Mouse (Mus musculus) MEL (cell line): ENCODE data around the gene Fgfr2. TPM values are rescaled to one million over a fixed set of nuclear protein-coding genes. Genes with fewer than 3 reads are reported as not detected.
A peak's percentile ranks its signal among the peaks of the same experiment; 100 is the strongest.

Experiments used
- DNase-seq: peaks from one replicate; pipeline ENCODE4 v3.0.0; 2011; ENCODE audit warnings: low read depth, low spot score
- H3K27ac ChIP-seq: 2 replicates; pipeline ENCODE4 v1.5.1; 2012; ENCODE audit warnings: low read depth, mild to moderate bottlenecking, control low read depth, low read length, moderate library complexity; ENCODE audit not compliant: control insufficient read depth
- H3K27me3 ChIP-seq, 2 experiments: fragments of 150-350 bp in 1 of 2; sonication (generic) in 1 of 2; 2 replicates each; pipeline ENCODE4 v1.6.1; 2012; ENCODE audit warnings: low read length in 2 of 2, mild to moderate bottlenecking in 2 of 2, improper control_type of control experiment in 1 of 2, moderate library complexity in 1 of 2; ENCODE audit not compliant: insufficient read depth in 2 of 2, control insufficient read depth in 1 of 2
- H3K36me3 ChIP-seq, 2 experiments: 2 replicates each; pipeline ENCODE4 v1.6.1; 2012 to 2014; ENCODE audit warnings: low read length in 2 of 2, improper control_type of control experiment in 1 of 2, inconsistent platforms in 1 of 2, mild to moderate bottlenecking in 1 of 2; ENCODE audit not compliant: insufficient read depth in 2 of 2, control insufficient read depth in 1 of 2
- H3K4me1 ChIP-seq, 2 experiments: fragments of 150-350 bp in 1 of 2; sonication (generic) in 1 of 2; 2 replicates each; pipeline ENCODE4 v1.6.1; 2012; ENCODE audit warnings: low read length in 2 of 2, improper control_type of control experiment in 1 of 2, mild to moderate bottlenecking in 1 of 2; ENCODE audit not compliant: insufficient read depth in 2 of 2, control insufficient read depth in 1 of 2
- H3K4me3 ChIP-seq, 2 experiments: fragments of 150-350 bp in 1 of 2; sonication (generic) in 1 of 2; 2 replicates each; pipeline ENCODE4 v1.5.1; 2012; ENCODE audit warnings: low read depth in 2 of 2, low read length in 2 of 2, mild to moderate bottlenecking in 2 of 2, moderate library complexity in 2 of 2, control low read depth in 1 of 2, improper control_type of control experiment in 1 of 2; ENCODE audit not compliant: control insufficient read depth in 1 of 2, insufficient read depth in 1 of 2
- H3K79me2 ChIP-seq: 2 replicates; pipeline ENCODE4 v1.6.1; 2012; ENCODE audit warnings: mild to moderate bottlenecking, low read length, moderate library complexity; ENCODE audit not compliant: control insufficient read depth, poor library complexity, insufficient read depth
- H3K9ac ChIP-seq: 2 replicates; pipeline ENCODE4 v1.6.1; 2012; ENCODE audit warnings: low read depth, mild to moderate bottlenecking, control low read depth, low read length, moderate library complexity; ENCODE audit not compliant: control insufficient read depth, poor library complexity, severe bottlenecking
- H3K9me3 ChIP-seq: fragments of 150-350 bp; sonication (generic); replicated peaks from 2 replicates; pipeline ENCODE4 v1.6.1; 2012; ENCODE audit warnings: mild to moderate bottlenecking, low read length, improper control_type of control experiment, moderate library complexity; ENCODE audit not compliant: insufficient read depth
- BHLHE40 ChIP-seq: IDR thresholded peaks from 2 replicates; pipeline ENCODE4 v1.6.1; 2012; ENCODE audit warnings: low read depth, mild to moderate bottlenecking, inconsistent platforms, low read length, improper control_type of control experiment, borderline replicate concordance
- CHD2 ChIP-seq: IDR thresholded peaks from 2 replicates; pipeline ENCODE4 v1.6.1; 2011; ENCODE audit warnings: low read length, improper control_type of control experiment
- GATA1 ChIP-seq: IDR thresholded peaks from 2 replicates; pipeline ENCODE4 v1.6.1; 2011; ENCODE audit warnings: low read depth, low read length, improper control_type of control experiment
- HCFC1 ChIP-seq: IDR thresholded peaks from 2 replicates; pipeline ENCODE4 v1.6.1; 2012; ENCODE audit warnings: low read depth, mild to moderate bottlenecking, inconsistent platforms, low read length, improper control_type of control experiment, moderate library complexity
- JUND ChIP-seq: IDR thresholded peaks from 2 replicates; pipeline ENCODE4 v1.6.1; 2011; ENCODE audit warnings: low read depth, mild to moderate bottlenecking, improper control_type of control experiment, low read length
- KAT2A ChIP-seq: conservative IDR thresholded peaks from 2 replicates; pipeline ENCODE4 v1.6.1; 2012; ENCODE audit warnings: low read depth, low read length, improper control_type of control experiment, inconsistent platforms
- MAZ ChIP-seq: IDR thresholded peaks from 2 replicates; pipeline ENCODE4 v1.6.1; 2012; ENCODE audit warnings: low read depth, mild to moderate bottlenecking, inconsistent platforms, low read length, improper control_type of control experiment
- MEF2A ChIP-seq: IDR thresholded peaks from 2 replicates; pipeline ENCODE4 v1.6.1; 2014; ENCODE audit warnings: low read depth, mild to moderate bottlenecking, inconsistent platforms, low read length, improper control_type of control experiment; ENCODE audit not compliant: poor library complexity, insufficient replicate concordance, severe bottlenecking; ENCODE audit errors: extremely low read depth
- MYB ChIP-seq: IDR thresholded peaks from 2 replicates; pipeline ENCODE4 v1.6.1; 2011; ENCODE audit warnings: mild to moderate bottlenecking, low read depth, low read length, improper control_type of control experiment
- MYC ChIP-seq: IDR thresholded peaks from 2 replicates; pipeline ENCODE4 v1.6.1; 2011; ENCODE audit warnings: low read depth, mild to moderate bottlenecking, low read length, improper control_type of control experiment, moderate library complexity
- NRF1 ChIP-seq: IDR thresholded peaks from 2 replicates; pipeline ENCODE4 v1.6.1; 2014; ENCODE audit warnings: low read depth, mild to moderate bottlenecking, inconsistent platforms, low read length, improper control_type of control experiment, moderate library complexity; ENCODE audit not compliant: poor library complexity, insufficient read depth, severe bottlenecking
- POLR2A ChIP-seq, 2 experiments: IDR thresholded peaks; 2 replicates each; pipeline ENCODE4 v1.6.1; 2011 to 2012; ENCODE audit warnings: low read length in 2 of 2, mild to moderate bottlenecking in 2 of 2, control low read depth in 1 of 2, improper control_type of control experiment in 1 of 2, low read depth in 1 of 2, moderate library complexity in 1 of 2; ENCODE audit not compliant: control insufficient read depth in 1 of 2, insufficient read depth in 1 of 2, poor library complexity in 1 of 2
- RCOR1 ChIP-seq: IDR thresholded peaks from 2 replicates; pipeline ENCODE4 v1.6.1; 2012; ENCODE audit warnings: low read depth, mild to moderate bottlenecking, inconsistent platforms, low read length, improper control_type of control experiment
- SIN3A ChIP-seq: IDR thresholded peaks from 2 replicates; pipeline ENCODE4 v1.6.1; 2012; ENCODE audit warnings: low read length, improper control_type of control experiment, inconsistent platforms
- TBP ChIP-seq: IDR thresholded peaks from 2 replicates; pipeline ENCODE4 v1.8.0; 2011; ENCODE audit warnings: low read depth, low read length, improper control_type of control experiment
- TCF12 ChIP-seq: IDR thresholded peaks from 2 replicates; pipeline ENCODE4 v1.6.1; 2014; ENCODE audit warnings: low read depth, mild to moderate bottlenecking, inconsistent platforms, low read length, improper control_type of control experiment, moderate library complexity
- ZKSCAN1 ChIP-seq: IDR thresholded peaks from 2 replicates; pipeline ENCODE4 v1.6.1; 2012; ENCODE audit warnings: low read depth, mild to moderate bottlenecking, inconsistent platforms, low read length, improper control_type of control experiment, moderate library complexity
- polyA plus RNA-seq, 2 experiments: library from polyadenylated mRNA; stranded (reverse) in 1 of 2; unstranded in 1 of 2; fragments of >175 nt in 1 of 2; fragments of >200 nt in 1 of 2; gene quantifications; 2 replicates each; pipeline versions ENCODE4 v1.2.1 to v1.2.4; 2012; ENCODE audit warnings: low replicate concordance in 2 of 2, low read depth in 1 of 2; ENCODE audit not compliant: insufficient read length in 2 of 2, insufficient read depth in 1 of 2, missing spikeins in 1 of 2
- total RNA-seq: library from RNA; depleted of rRNA; stranded (reverse); fragments of 300-350 nt; gene quantifications from 2 replicates; pipeline ENCODE4 v1.2.3, GENCODE M21; 2012

The Fgfr2 gene
- total and polyA plus RNA-seq, 3 experiments: not detected

GRCm38 (mm10) chr7:132365703-132366384 is 757.3 kb downstream of the Fgfr2 start (continued):
- TF ChIP-seq MAZ (peak; percentile 100), RCOR1 (peak; percentile 89), GATA1 (peak; percentile 95), CHD2 (peak; percentile 31; the same call in 1 of the 2 replicates), POLR2A (IDR thresholded peaks at IDR 0.05; ENCODE audit: control insufficient read depth in 1 of 2, insufficient read depth in 1 of 2, low read depth in 1 of 2, low read length in 2 of 2, poor library complexity in 1 of 2) (0 out of 4 replicates have a peak, but pooled peaks of 1 of the 2 experiments have one; percentile 27), ZKSCAN1 (no peak)

DNA sequence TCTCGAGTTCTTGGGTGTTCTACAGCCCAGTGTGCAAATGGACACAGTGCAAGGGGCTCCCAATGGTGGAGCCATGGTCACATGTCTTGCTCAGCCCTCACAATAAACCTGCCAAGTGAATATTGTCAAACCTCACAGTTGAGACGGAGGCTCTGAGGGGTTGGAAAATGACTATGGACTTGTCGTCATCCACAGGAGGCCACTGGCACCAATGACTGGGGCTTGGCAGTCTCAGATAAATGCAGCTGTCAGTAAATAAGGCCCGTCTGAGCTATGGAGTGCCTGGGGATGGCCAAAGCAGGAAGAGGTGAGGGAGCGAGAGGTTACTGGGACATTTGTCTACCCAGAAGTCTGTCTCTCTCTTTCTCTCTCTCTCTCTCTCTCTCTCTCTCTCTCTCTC is 758.0 kb downstream of the Fgfr2 start:
- no peaks in the 10 kb centered on the region for H3K27me3 ChIP-seq
- no peak for DNase-seq
- no peaks in the 10 kb centered on the region for H3K79me2 ChIP-seq
- H3K36me3 ChIP-seq: peaks cover 15 to 46% of the 10 kb centered on the region in 2 experiments
- H3K4me3 ChIP-seq: no peak overlapping the region
- TF ChIP-seq TBP: no peak
- no peak overlapping the region for H3K9ac ChIP-seq
- H3K4me1 ChIP-seq: peaks cover 21 to 46% of the 10 kb centered on the region in 2 experiments
- H3K27ac ChIP-seq: peak overlapping the region; percentile 68
- H3K9me3 ChIP-seq: no peaks in the 10 kb centered on the region

- Histone ChIP-seq H3K4me1 (peaks cover 21 to 51% of the 10 kb centered on the region in 2 experiments), H3K4me3 (no peak overlapping the region), H3K27me3 (no peaks in the 10 kb centered on the region), H3K27ac (peak overlapping the region; percentile 68; the same call in 1 of the 2 replicates), H3K36me3 (peaks cover 15 to 50% of the 10 kb centered on the region in 2 experiments), H3K79me2 (no peaks in the 10 kb centered on the region), H3K9ac (no peak overlapping the region), H3K9me3 (no peaks in the 10 kb centered on the region)
- DNase-seq: no peak
- TF ChIP-seq TCF12 (no peak), MYB (no peak), JUND (no peak), BHLHE40 (no peak), MEF2A (no peak), HCFC1 (no peak), ZKSCAN1 (no peak), SIN3A (no peak), KAT2A (no peak), MYC (no peak), NRF1 (no peak)
Measured at GRCm38 (mm10) chr7:132364506-132364905, 758.6 kb downstream of the Fgfr2 start.
